Mouse (Mus musculus): ENCODE results near the gene Ffar2. TPM values are rescaled to one million over a fixed set of nuclear protein-coding genes. Genes with fewer than 3 reads are reported as not detected.

Gene Ffar2
- polyA plus RNA-seq (2012; rRNA removed; ENCODE audit: low replicate concordance): 27.4 and 105 TPM in 2 replicates

GRCm38 (mm10) chr7:30823675-30824074 lies at the start of gene Ffar2:
Gene Ffar2 (minus strand): TSS chr7:30823775.

GRCm38 (mm10) chr7:30861464-30861863 lies 37.9 kb upstream of the Ffar2 start, which contains the start of gene Ffar1:
Gene Ffar1 (minus strand): TSS chr7:30861564.

GRCm38 (mm10) chr7:30856078-30856477 lies 32.5 kb upstream of the Ffar2 start, which contains the start of gene Ffar3:
Gene Ffar3 (minus strand): TSS chr7:30856178.

DNA sequence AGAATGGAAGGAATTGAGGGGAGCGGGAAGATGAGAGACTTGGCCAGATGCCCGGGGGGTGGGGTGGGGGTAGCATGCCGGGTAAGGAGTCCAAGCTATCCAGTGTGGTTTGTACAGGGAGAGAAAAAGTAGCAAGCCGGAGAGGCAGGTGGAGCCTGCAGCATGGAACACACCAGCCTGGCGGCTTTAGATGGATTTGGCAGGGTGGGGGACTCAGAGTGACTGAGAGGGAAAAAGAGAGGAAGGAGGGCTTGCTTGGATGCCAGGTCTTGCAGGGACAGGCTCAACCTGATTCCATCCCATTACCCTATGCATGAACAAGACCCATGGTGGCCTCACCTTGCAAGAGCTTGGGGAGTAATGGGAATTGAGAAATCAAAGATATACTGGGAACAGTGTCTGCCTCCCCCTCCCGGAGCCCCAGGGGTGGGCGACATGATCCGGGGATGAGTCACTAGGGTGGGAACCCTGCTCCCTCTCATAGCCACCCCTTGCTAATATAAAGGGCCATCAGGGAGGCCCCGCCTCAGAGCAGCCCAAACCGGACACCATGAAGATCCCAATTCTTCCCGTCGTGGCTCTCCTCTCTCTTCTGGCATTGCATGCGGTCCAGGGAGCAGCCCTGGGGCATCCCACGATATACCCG lies 36.1 kb downstream of the Ffar2 start, which contains the start of gene Krtdap:
Krtdap (plus strand) TSS at position 520 of the 646 bp plus-strand sequence.

Other genes starting within 250 kb of the Ffar2 start
- 35.0 and 59.6 TPM in 2 replicates for gene Kmt2b, start 235.0 kb downstream of the Ffar2 start, polyA plus RNA-seq (2012; rRNA removed; ENCODE audit: low replicate concordance)
- gene Zbtb32, start 224.9 kb downstream of the Ffar2 start, polyA plus RNA-seq (2012; rRNA removed; ENCODE audit: low replicate concordance): 0.92 and 1.1 TPM in 2 replicates
- gene Upk1a, start 210.9 kb downstream of the Ffar2 start, polyA plus RNA-seq (2012; rRNA removed; ENCODE audit: low replicate concordance): 2.8 and 21.0 TPM in 2 replicates
- 647 and 1,156 TPM in 2 replicates for gene Cox6b1, start 197.6 kb downstream of the Ffar2 start, polyA plus RNA-seq (2012; rRNA removed; ENCODE audit: low replicate concordance)
- not detected in 2 replicates for gene Etv2, start 187.9 kb downstream of the Ffar2 start, polyA plus RNA-seq (2012; rRNA removed; ENCODE audit: low replicate concordance)
- 47.6 and 62.6 TPM in 2 replicates for gene Rbm42, start 173.5 kb downstream of the Ffar2 start, polyA plus RNA-seq (2012; rRNA removed; ENCODE audit: low replicate concordance)
- 11.8 and 17.8 TPM in 2 replicates for gene Haus5, start 158.8 kb downstream of the Ffar2 start, polyA plus RNA-seq (2012; rRNA removed; ENCODE audit: low replicate concordance)
- not detected in 2 replicates for gene Pmis2, start 152.2 kb downstream of the Ffar2 start, polyA plus RNA-seq (2012; rRNA removed; ENCODE audit: low replicate concordance)
- not detected in 2 replicates for gene 2200002J24Rik, start 124.8 kb downstream of the Ffar2 start, polyA plus RNA-seq (2012; rRNA removed; ENCODE audit: low replicate concordance)
- 0.39 TPM in 1 of 2 replicates, not detected in the other for gene Atp4a, start 111.6 kb downstream of the Ffar2 start, polyA plus RNA-seq (2012; rRNA removed; ENCODE audit: low replicate concordance)
- 254 and 273 TPM in 2 replicates for gene Tmem147, start 94.2 kb downstream of the Ffar2 start, polyA plus RNA-seq (2012; rRNA removed; ENCODE audit: low replicate concordance)
- not detected in 2 replicates for gene Gapdhs, start 80.1 kb downstream of the Ffar2 start, polyA plus RNA-seq (2012; rRNA removed; ENCODE audit: low replicate concordance)
- gene Sbsn, start 72.3 kb downstream of the Ffar2 start, polyA plus RNA-seq (2012; rRNA removed; ENCODE audit: low replicate concordance): 10.8 and 36.4 TPM in 2 replicates
- gene Dmkn, start 60.0 kb downstream of the Ffar2 start, polyA plus RNA-seq (2012; rRNA removed; ENCODE audit: low replicate concordance): 8.6 and 10.7 TPM in 2 replicates
- 0.51 and 2.0 TPM in 2 replicates for gene Krtdap, start 35.9 kb downstream of the Ffar2 start, polyA plus RNA-seq (2012; rRNA removed; ENCODE audit: low replicate concordance)
- not detected in 2 replicates for gene Ffar3, start 32.4 kb upstream of the Ffar2 start, polyA plus RNA-seq (2012; rRNA removed; ENCODE audit: low replicate concordance)
- gene Ffar1, start 37.8 kb upstream of the Ffar2 start, polyA plus RNA-seq (2012; rRNA removed; ENCODE audit: low replicate concordance): 0.03 and 0.05 TPM in 2 replicates
- 1.3 and 4.4 TPM in 2 replicates for gene Cd22, start 56.6 kb upstream of the Ffar2 start, polyA plus RNA-seq (2012; rRNA removed; ENCODE audit: low replicate concordance)
- 0.72 and 1.3 TPM in 2 replicates for gene Mag, start 91.1 kb upstream of the Ffar2 start, polyA plus RNA-seq (2012; rRNA removed; ENCODE audit: low replicate concordance)
- 0.77 and 1.3 TPM in 2 replicates for gene Hamp2, start 100.9 kb upstream of the Ffar2 start, polyA plus RNA-seq (2012; rRNA removed; ENCODE audit: low replicate concordance)
- 0.64 and 3.8 TPM in 2 replicates for gene Hamp, start 120.3 kb upstream of the Ffar2 start, polyA plus RNA-seq (2012; rRNA removed; ENCODE audit: low replicate concordance)
- gene Usf2, start 133.0 kb upstream of the Ffar2 start, polyA plus RNA-seq (2012; rRNA removed; ENCODE audit: low replicate concordance): 99.1 and 134 TPM in 2 replicates
- 5.2 and 72.6 TPM in 2 replicates for gene Lsr, start 149.7 kb upstream of the Ffar2 start, polyA plus RNA-seq (2012; rRNA removed; ENCODE audit: low replicate concordance)
- gene Fam187b, start 150.0 kb upstream of the Ffar2 start, polyA plus RNA-seq (2012; rRNA removed; ENCODE audit: low replicate concordance): 0.40 and 1.7 TPM in 2 replicates
- gene Fxyd5, start 218.7 kb upstream of the Ffar2 start, polyA plus RNA-seq (2012; rRNA removed; ENCODE audit: low replicate concordance): 111 and 190 TPM in 2 replicates
- 5.3 and 9.8 TPM in 2 replicates for gene Fxyd7, start 227.7 kb upstream of the Ffar2 start, polyA plus RNA-seq (2012; rRNA removed; ENCODE audit: low replicate concordance)
- 596 and 782 TPM in 2 replicates for gene Fxyd1, start 233.4 kb upstream of the Ffar2 start, polyA plus RNA-seq (2012; rRNA removed; ENCODE audit: low replicate concordance)
- 10.8 and 12.4 TPM in 2 replicates for gene Lgi4, start 235.6 kb upstream of the Ffar2 start, polyA plus RNA-seq (2012; rRNA removed; ENCODE audit: low replicate concordance)

All from subcutaneous adipose tissue, adult 2 months (tissue).